In the genomic region with DNA sequence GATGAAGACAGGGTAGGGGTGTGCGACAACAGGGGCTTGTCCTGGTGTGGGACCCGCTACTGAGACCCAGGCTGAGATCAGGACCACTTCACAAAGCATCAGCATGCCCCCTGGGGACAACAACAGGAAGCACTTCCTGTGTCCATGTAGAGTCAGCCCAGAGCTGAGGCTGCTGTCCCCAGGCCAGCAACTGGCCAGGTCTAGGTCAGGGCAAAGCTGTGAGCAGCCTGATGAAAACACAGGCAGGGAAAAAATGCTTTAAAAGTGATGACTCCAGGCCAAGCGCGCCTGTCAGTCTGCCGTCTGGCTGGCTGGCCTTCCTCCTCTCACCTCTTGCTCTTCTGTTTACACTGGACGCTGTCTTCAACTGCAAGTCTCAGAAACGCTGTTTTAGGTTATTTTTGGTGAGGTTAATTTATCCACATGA, we compare ENCODE assay signal across 9 mouse cellular contexts. TPM values are rescaled to one million over a fixed set of nuclear protein-coding genes. Genes with fewer than 3 reads are reported as not detected.
DNase-seq lines count a peak whose midpoint lies in the region; ATAC-seq lines count a peak whose summit lies in the region.
"Had no signal": no experiment of that assay in that cellular context is flagged by ENCODE, and none has a peak within 500 bp of the region (broad histone marks: within the 10 kb centered on the region; RNA-seq: fewer than 3 reads in every experiment).

No protein-coding gene starts in this region.

- no peak overlapping the region for H3K4me2 ChIP-seq in liver, embryonic 11.5 days
- no peak overlapping the region for H3K4me2 ChIP-seq in forebrain, embryonic 14.5 days (ENCODE audit: low read length)

- peak overlapping the region; percentile 21 for H3K27ac ChIP-seq in liver, embryonic 11.5 days (ENCODE audit: low read depth, low read length)
- H3K27ac ChIP-seq in forebrain, embryonic 14.5 days (ENCODE audit: low read depth, low read length), result no peak overlapping the region

- H3K9me3 ChIP-seq in liver, embryonic 11.5 days (ENCODE audit: control insufficient read depth, low read length), result no peaks in the 10 kb centered on the region
- no peaks in the 10 kb centered on the region for H3K9me3 ChIP-seq in forebrain, embryonic 14.5 days (replicated peaks; ENCODE audit: control insufficient read depth, low read length)

- no peak overlapping the region for H3K9ac ChIP-seq in liver, embryonic 11.5 days (ENCODE audit: low read depth, low read length)
- H3K9ac ChIP-seq in forebrain, embryonic 14.5 days (ENCODE audit: low read length), result no peak overlapping the region; the same call in 1 of the 2 replicates

- no peak overlapping the region for H3K4me3 ChIP-seq in liver, embryonic 11.5 days (ENCODE audit: low read depth, low read length)
- no peak overlapping the region for H3K4me3 ChIP-seq in forebrain, embryonic 14.5 days (ENCODE audit: low read depth, low read length)

- peaks cover 4% of the 10 kb centered on the region for H3K4me1 ChIP-seq in liver, embryonic 11.5 days (replicated peaks; ENCODE audit: control insufficient read depth, insufficient read depth, low read length)
- 0 out of 2 replicates have a peak, but pooled peaks cover 3% of the 10 kb centered on the region for H3K4me1 ChIP-seq in forebrain, embryonic 14.5 days (ENCODE audit: control insufficient read depth, insufficient read depth, low read length)

- 50% methylated on average over 7 of the region's 7 CpGs for WGBS in liver, embryonic 11.5 days
- 78% methylated on average over 7 of the region's 7 CpGs for WGBS in forebrain, embryonic 14.5 days

- intact Hi-C loops in heart, postnatal 10 days (cut with DNase I), result no loop called here

- peak; percentile 41; the same call in 1 of the 2 replicates for ATAC-seq in liver, embryonic 11.5 days (replicated peaks; ENCODE audit: low FRiP score)
- no peak for ATAC-seq in forebrain, embryonic 14.5 days
- ATAC-seq: activated CD4-positive, CD25-positive, alpha-beta regulatory T cell, adult 4 months had no signal

- peak; percentile 74 for DNase-seq in 3T3-L1 (ENCODE audit: low read depth, low spot score)
- peak; percentile 81 for DNase-seq in adrenal gland, adult 2 months
- peak; percentile 54 to 64 for DNase-seq in heart, postnatal 10 days
- no peak for DNase-seq in liver, embryonic 11.5 days (ENCODE audit: low spot score)
- DNase-seq in frontal cortex, postnatal 10 days (ENCODE audit: low spot score in 2 of 2), result no peak
- DNase-seq in cerebellum, postnatal 36 days, result no peak
- DNase-seq in forebrain, embryonic 14.5 days (ENCODE audit: low spot score), result no peak
- no peak for DNase-seq in spleen, postnatal 36 days (ENCODE audit: low spot score in 2 of 2)

- no peaks in the 10 kb centered on the region for H3K27me3 ChIP-seq in liver, embryonic 11.5 days (replicated peaks; ENCODE audit: control insufficient read depth, insufficient read depth, low read length)
- H3K27me3 ChIP-seq in forebrain, embryonic 14.5 days (replicated peaks; ENCODE audit: control insufficient read depth, insufficient read depth, low read length), result no peaks in the 10 kb centered on the region

- H3K36me3 ChIP-seq in liver, embryonic 11.5 days (ENCODE audit: control insufficient read depth, insufficient read depth, low read length), result peaks cover 5% of the 10 kb centered on the region; the same call in 1 of the 2 replicates
- H3K36me3 ChIP-seq in forebrain, embryonic 14.5 days (ENCODE audit: control insufficient read depth, insufficient read depth, low read length), result peaks cover 19% of the 10 kb centered on the region

RNA-seq across cellular contexts. Expression of gene Zcchc14, which starts 21.0 kb away (rescaled TPM):
- total RNA-seq in adrenal gland, adult 2 months (2021), result 10 to 100 TPM; 32.9 to 44.8 TPM
- 41.2 and 44.0 TPM in 2 replicates for polyA plus RNA-seq in adrenal gland, adult 2 months (2012; rRNA removed)
- total RNA-seq in heart, postnatal 10 days (2021), result 10 to 100 TPM; 40.5 to 43.3 TPM
- polyA plus RNA-seq in liver, embryonic 11.5 days (2014; fragmentation: Nextera tagmentation; extraction: Ambion mirVana), result 6.2 and 7.3 TPM in 2 replicates
- 40.9 and 44.9 TPM in 2 replicates for polyA plus RNA-seq in forebrain, embryonic 14.5 days (2014; fragmentation: Nextera tagmentation; extraction: Ambion mirVana)

RNA-seq across cellular contexts. Expression of gene Map1lc3b, which starts 41.5 kb away (rescaled TPM):
- 100 to 1,000 TPM; 169 to 183 TPM for total RNA-seq in adrenal gland, adult 2 months (2021)
- 92.0 and 145 TPM in 2 replicates for polyA plus RNA-seq in adrenal gland, adult 2 months (2012; rRNA removed)
- total RNA-seq in heart, postnatal 10 days (2021), result 100 to 1,000 TPM; 181 to 187 TPM
- polyA plus RNA-seq in liver, embryonic 11.5 days (2014; fragmentation: Nextera tagmentation; extraction: Ambion mirVana), result 161 and 167 TPM in 2 replicates
- 435 and 464 TPM in 2 replicates for polyA plus RNA-seq in forebrain, embryonic 14.5 days (2014; fragmentation: Nextera tagmentation; extraction: Ambion mirVana)

RNA-seq across cellular contexts. Expression of gene Fbxo31, which starts 53.1 kb away (rescaled TPM):
- total RNA-seq in adrenal gland, adult 2 months (2021), result 10 to 100 TPM; 35.1 to 40.0 TPM
- polyA plus RNA-seq in adrenal gland, adult 2 months (2012; rRNA removed), result 61.4 and 73.9 TPM in 2 replicates
- 10 to 100 TPM; 30.2 to 51.0 TPM for total RNA-seq in heart, postnatal 10 days (2021)
- polyA plus RNA-seq in liver, embryonic 11.5 days (2014; fragmentation: Nextera tagmentation; extraction: Ambion mirVana), result 23.8 and 23.9 TPM in 2 replicates
- polyA plus RNA-seq in forebrain, embryonic 14.5 days (2014; fragmentation: Nextera tagmentation; extraction: Ambion mirVana), result 17.5 and 26.3 TPM in 2 replicates

Comparison
In these comparisons a context has a peak if more than half of its experiments do, and no peak if none do; other contexts are left out.
1. DNase-seq: peak in 3T3-L1 (single experiment), adrenal gland, adult 2 months (single experiment) and heart, postnatal 10 days (2 of 2); none in liver, embryonic 11.5 days (single experiment), frontal cortex, postnatal 10 days (0 of 2), cerebellum, postnatal 36 days (0 of 2), forebrain, embryonic 14.5 days (single experiment) and spleen, postnatal 36 days (0 of 2).